ENCODE assay signal across 8 mouse cellular contexts in genomic region chr19:8920836-8921291, GRCm38 (mm10). TPM values are rescaled to one million over a fixed set of nuclear protein-coding genes. Genes with fewer than 3 reads are reported as not detected.
DNase-seq lines count a peak whose midpoint lies in the region; ATAC-seq and TF ChIP-seq lines count a peak whose summit lies in the region.

No protein-coding gene starts in this region.

- DNase-seq in testis, postnatal 10 days (ENCODE audit: low spot score) = no peak
- no peak for DNase-seq in liver, embryonic 13.5 days
- peak; percentile 47 for DNase-seq in retina, postnatal 1 day
- no peak for DNase-seq in gastrocnemius, postnatal 10 days
- DNase-seq in cerebellum, adult 8-10 months = no peak

- peaks cover 8% of the 10 kb centered on the region for H3K4me1 ChIP-seq in testis, adult 2 months (ENCODE audit: control insufficient read depth, insufficient read depth, low read length)
- peaks cover 17% of the 10 kb centered on the region for H3K4me1 ChIP-seq in hindbrain, embryonic 13.5 days (replicated peaks)
- H3K4me1 ChIP-seq in liver, embryonic 13.5 days (replicated peaks) = peaks cover 41% of the 10 kb centered on the region

- H3K27ac ChIP-seq in testis, adult 2 months (ENCODE audit: control insufficient read depth, insufficient read depth, low read depth, low read length) = peak overlapping the region; percentile 24
- H3K27ac ChIP-seq in hindbrain, embryonic 13.5 days = peak overlapping the region; percentile 88
- peak overlapping the region; percentile 95 for H3K27ac ChIP-seq in liver, embryonic 13.5 days

- no peaks in the 10 kb centered on the region for H3K36me3 ChIP-seq in testis, adult 2 months (ENCODE audit: control insufficient read depth, insufficient read depth, low read length)
- peaks cover 30% of the 10 kb centered on the region for H3K36me3 ChIP-seq in hindbrain, embryonic 13.5 days
- H3K36me3 ChIP-seq in liver, embryonic 13.5 days = peaks cover 34% of the 10 kb centered on the region

- 3% methylated on average over 6 of the region's 6 CpGs for WGBS in hindbrain, embryonic 13.5 days
- under 1% methylated on average over 6 of the region's 6 CpGs for WGBS in liver, embryonic 13.5 days (ENCODE audit: insufficient replicate concordance)

- H3K27me3 ChIP-seq in testis, adult 2 months (ENCODE audit: control insufficient read depth, insufficient read depth, low read length) = no peaks in the 10 kb centered on the region
- H3K27me3 ChIP-seq in hindbrain, embryonic 13.5 days = no peaks in the 10 kb centered on the region
- H3K27me3 ChIP-seq in liver, embryonic 13.5 days = no peaks in the 10 kb centered on the region

- TF ChIP-seq CTCF in testis, adult 2 months (IDR thresholded peaks at IDR 0.05; ENCODE audit: control insufficient read depth, insufficient read depth, insufficient replicate concordance, low read depth, low read length) = no peak

- peak overlapping the region; percentile 84 for H3K4me2 ChIP-seq in hindbrain, embryonic 13.5 days
- H3K4me2 ChIP-seq in liver, embryonic 13.5 days = peak overlapping the region; percentile 87

- H3K4me3 ChIP-seq in testis, adult 2 months (ENCODE audit: control insufficient read depth, low read depth, low read length) = peak overlapping the region; percentile 88
- H3K4me3 ChIP-seq in hindbrain, embryonic 13.5 days = peak overlapping the region; percentile 84
- peak overlapping the region; percentile 89 for H3K4me3 ChIP-seq in liver, embryonic 13.5 days (replicated peaks)

- H3K9me3 ChIP-seq in hindbrain, embryonic 13.5 days = no peaks in the 10 kb centered on the region
- H3K9me3 ChIP-seq in liver, embryonic 13.5 days (replicated peaks) = no peaks in the 10 kb centered on the region

- 0 out of 2 replicates have a peak, but pooled peaks have one; percentile 24 for ATAC-seq in common myeloid progenitor, adult 5-6 weeks (replicated peaks; ENCODE audit: low read depth, poor library complexity, severe bottlenecking)
- ATAC-seq in hindbrain, embryonic 13.5 days (ENCODE audit: low FRiP score) = peak; percentile 3
- no peak for ATAC-seq in liver, embryonic 13.5 days (ENCODE audit: low read depth)

- no peak for TF ChIP-seq POLR2A in testis, adult 2 months (IDR thresholded peaks at IDR 0.05; ENCODE audit: control insufficient read depth, low read depth, low read length)

- H3K9ac ChIP-seq in hindbrain, embryonic 13.5 days = peak overlapping the region; percentile 89
- peak overlapping the region; percentile 90 for H3K9ac ChIP-seq in liver, embryonic 13.5 days

RNA-seq across cellular contexts. Expression of gene B3gat3, which starts 0.7 kb away (rescaled TPM):
- 19.5 and 20.4 TPM in 2 replicates for polyA plus RNA-seq in testis, adult 2 months (2012; rRNA removed)
- total RNA-seq in common myeloid progenitor, adult 5-6 weeks (2017) = 17.5 and 18.6 TPM in 2 replicates
- 89.7 and 91.8 TPM in 2 replicates for polyA plus RNA-seq in hindbrain, embryonic 13.5 days (2015; fragmentation: Nextera tagmentation; extraction: Ambion mirVana)
- 20.1 and 22.8 TPM in 2 replicates for polyA plus RNA-seq in liver, embryonic 13.5 days (2015; fragmentation: Nextera tagmentation; extraction: Ambion mirVana)
- 10 to 100 TPM; 23.4 to 27.6 TPM for total RNA-seq in gastrocnemius, postnatal 10 days (2021)

RNA-seq across cellular contexts. Expression of gene Rom1, which starts 8.3 kb away (rescaled TPM):
- 11.6 and 13.7 TPM in 2 replicates for polyA plus RNA-seq in testis, adult 2 months (2012; rRNA removed)
- 2.0 and 3.2 TPM in 2 replicates for total RNA-seq in common myeloid progenitor, adult 5-6 weeks (2017)
- polyA plus RNA-seq in hindbrain, embryonic 13.5 days (2015; fragmentation: Nextera tagmentation; extraction: Ambion mirVana) = 1.6 and 1.8 TPM in 2 replicates
- 2.7 and 2.8 TPM in 2 replicates for polyA plus RNA-seq in liver, embryonic 13.5 days (2015; fragmentation: Nextera tagmentation; extraction: Ambion mirVana)
- total RNA-seq in gastrocnemius, postnatal 10 days (2021) = 1 to 10 TPM; 4.2 to 5.6 TPM

RNA-seq across cellular contexts. Expression of gene Eml3, which starts 8.5 kb away (rescaled TPM):
- polyA plus RNA-seq in testis, adult 2 months (2012; rRNA removed) = 4.9 and 5.7 TPM in 2 replicates
- 22.9 and 41.2 TPM in 2 replicates for total RNA-seq in common myeloid progenitor, adult 5-6 weeks (2017)
- polyA plus RNA-seq in hindbrain, embryonic 13.5 days (2015; fragmentation: Nextera tagmentation; extraction: Ambion mirVana) = 9.4 and 11.3 TPM in 2 replicates
- 14.4 and 15.2 TPM in 2 replicates for polyA plus RNA-seq in liver, embryonic 13.5 days (2015; fragmentation: Nextera tagmentation; extraction: Ambion mirVana)
- 10 to 100 TPM; 11.7 to 15.9 TPM for total RNA-seq in gastrocnemius, postnatal 10 days (2021)

RNA-seq across cellular contexts. Expression of gene Mta2, which starts 20.8 kb away (rescaled TPM):
- polyA plus RNA-seq in testis, adult 2 months (2012; rRNA removed) = 14.0 and 14.5 TPM in 2 replicates
- 151 and 180 TPM in 2 replicates for total RNA-seq in common myeloid progenitor, adult 5-6 weeks (2017)
- 133 and 137 TPM in 2 replicates for polyA plus RNA-seq in hindbrain, embryonic 13.5 days (2015; fragmentation: Nextera tagmentation; extraction: Ambion mirVana)
- 99.5 and 114 TPM in 2 replicates for polyA plus RNA-seq in liver, embryonic 13.5 days (2015; fragmentation: Nextera tagmentation; extraction: Ambion mirVana)
- 10 to 100 TPM; 37.7 to 49.7 TPM for total RNA-seq in gastrocnemius, postnatal 10 days (2021)

RNA-seq across cellular contexts. Expression of gene Ganab, which starts 23.0 kb away (rescaled TPM):
- 49.9 and 57.0 TPM in 2 replicates for polyA plus RNA-seq in testis, adult 2 months (2012; rRNA removed)
- 63.4 and 73.1 TPM in 2 replicates for total RNA-seq in common myeloid progenitor, adult 5-6 weeks (2017)
- polyA plus RNA-seq in hindbrain, embryonic 13.5 days (2015; fragmentation: Nextera tagmentation; extraction: Ambion mirVana) = 91.7 and 95.9 TPM in 2 replicates
- polyA plus RNA-seq in liver, embryonic 13.5 days (2015; fragmentation: Nextera tagmentation; extraction: Ambion mirVana) = 41.4 and 52.7 TPM in 2 replicates
- 10 to 100 TPM; 42.1 to 58.8 TPM for total RNA-seq in gastrocnemius, postnatal 10 days (2021)

Comparison
In these comparisons a context has a peak if more than half of its experiments do, and no peak if none do; other contexts are left out.
1. H3K27ac ChIP-seq: peak in every context shown above with its lines; median percentile 95 in liver, embryonic 13.5 days; 88 in hindbrain, embryonic 13.5 days; 24 in testis, adult 2 months.